Mouse (Mus musculus) thymus, adult 2 months (tissue): ENCODE data around the gene Srgap1. TPM values are rescaled to one million over a fixed set of nuclear protein-coding genes. Genes with fewer than 3 reads are reported as not detected.

ENCODE experiments used
- DNase-seq: peaks from one replicate; pipeline ENCODE4 v3.0.0; 2021
- H3K27ac ChIP-seq: fragments of 200-500 bp; 2 replicates; pipeline ENCODE4 v1.5.1; 2012; ENCODE audit warnings: low read length, control low read depth; ENCODE audit not compliant: control insufficient read depth, insufficient read depth
- H3K27me3 ChIP-seq: fragments of 200-500 bp; 2 replicates; pipeline ENCODE4 v1.6.1; 2012; ENCODE audit warnings: mild to moderate bottlenecking, low read length, moderate library complexity, mixed read lengths; ENCODE audit not compliant: control insufficient read depth, insufficient read depth
- H3K36me3 ChIP-seq: fragments of 200-500 bp; 2 replicates; pipeline ENCODE4 v1.6.1; 2012; ENCODE audit warnings: mild to moderate bottlenecking, low read length, moderate library complexity; ENCODE audit not compliant: control insufficient read depth, insufficient read depth
- H3K4me1 ChIP-seq: fragments of 200-500 bp; replicated peaks from 2 replicates; pipeline ENCODE4 v1.6.1; 2012; ENCODE audit warnings: low read length; ENCODE audit not compliant: control insufficient read depth, insufficient read depth
- H3K4me3 ChIP-seq: fragments of 200-500 bp; 2 replicates; pipeline ENCODE4 v1.5.1; 2012; ENCODE audit warnings: mild to moderate bottlenecking, low read length, control low read depth, moderate library complexity; ENCODE audit not compliant: control insufficient read depth, insufficient read depth
- CTCF ChIP-seq: fragments of 200-500 bp; IDR thresholded peaks from 2 replicates; pipeline ENCODE4 v1.5.1; 2012; ENCODE audit warnings: mild to moderate bottlenecking, control low read depth, low read length, moderate library complexity, borderline replicate concordance; ENCODE audit not compliant: control insufficient read depth, poor library complexity, insufficient read depth; ENCODE audit errors: extremely low read depth
- POLR2A ChIP-seq: fragments of 200-500 bp; IDR thresholded peaks from 2 replicates; pipeline ENCODE4 v1.6.1; 2012; ENCODE audit warnings: mild to moderate bottlenecking, low read length, control low read depth, moderate library complexity; ENCODE audit not compliant: control insufficient read depth, poor library complexity, insufficient read depth; ENCODE audit errors: extremely low read depth
- WGBS: fragments of 180-500 bp; shearing (Covaris S2); methylation state at CpG from one replicate; pipeline ENCODE4 v1.1.7; 2018; 5-methylcytosine and 5-hydroxymethylcytosine counted together
- polyA plus RNA-seq: library from polyadenylated mRNA; depleted of rRNA; stranded (reverse); fragments of >200 nt; gene quantifications from 2 replicates; pipeline ENCODE4 v1.2.3, GENCODE M21; 2012

The Srgap1 gene
- polyA plus RNA-seq, 1 experiment = 1.0 TPM

- Histone ChIP-seq H3K27ac (no peak overlapping the region), H3K4me1 (peaks cover 4% of the 10 kb centered on the region), H3K36me3 (no peaks in the 10 kb centered on the region), H3K4me3 (no peak overlapping the region), H3K27me3 (no peaks in the 10 kb centered on the region)
- WGBS = 60% methylated on average over 2 of the region's 2 CpGs
- TF ChIP-seq POLR2A = no peak
- no peak for TF ChIP-seq CTCF
- DNase-seq = no peak
These were observed 38.8 kb downstream of the Srgap1 start for GRCm38 (mm10) chr10:122008370-122008730.

- DNase-seq = no peak
- H3K36me3 ChIP-seq = no peaks in the 10 kb centered on the region
- H3K4me3 ChIP-seq = no peak overlapping the region
- TF ChIP-seq CTCF (no peak), POLR2A (no peak)
- no peaks in the 10 kb centered on the region for H3K27me3 ChIP-seq
- 87% methylated on average over 5 of the region's 5 CpGs for WGBS
- peaks cover 4% of the 10 kb centered on the region for H3K4me1 ChIP-seq
- no peak overlapping the region for H3K27ac ChIP-seq
These were observed 40.5 kb downstream of the Srgap1 start for GRCm38 (mm10) chr10:122006606-122007005.

- H3K27ac ChIP-seq = no peak overlapping the region
- no peak for TF ChIP-seq CTCF
- 71% methylated on average over 6 of the region's 6 CpGs for WGBS
These were observed 41.0 kb downstream of the Srgap1 start for GRCm38 (mm10) chr10:122006151-122006550.

GRCm38 (mm10) chr10:122005560-122005959, 41.6 kb downstream of the Srgap1 start:
- Histone ChIP-seq H3K4me1 (peaks cover 4% of the 10 kb centered on the region), H3K4me3 (no peak overlapping the region), H3K27me3 (no peaks in the 10 kb centered on the region), H3K27ac (no peak overlapping the region), H3K36me3 (no peaks in the 10 kb centered on the region)
- WGBS = 67% methylated on average over 6 of the region's 6 CpGs
- DNase-seq = no peak
- TF ChIP-seq CTCF (no peak), POLR2A (no peak)

More at GRCm38 (mm10) chr10:122006151-122006550, 41.0 kb downstream of the Srgap1 start:
- Histone ChIP-seq H3K4me3 (no peak overlapping the region), H3K27me3 (no peaks in the 10 kb centered on the region), H3K36me3 (no peaks in the 10 kb centered on the region), H3K4me1 (peaks cover 4% of the 10 kb centered on the region)
- no peak for DNase-seq

GRCm38 (mm10) chr10:122002930-122003329, 44.2 kb downstream of the Srgap1 start:
- Histone ChIP-seq H3K4me3 (no peak overlapping the region), H3K27me3 (no peaks in the 10 kb centered on the region), H3K36me3 (no peaks in the 10 kb centered on the region), H3K4me1 (no peaks in the 10 kb centered on the region), H3K27ac (no peak overlapping the region)
- no peak for TF ChIP-seq POLR2A
- no peak for TF ChIP-seq CTCF
- no peak for DNase-seq
- WGBS = 88% methylated on average over 6 of the region's 6 CpGs

GRCm38 (mm10) chr10:121998806-121999205, 48.3 kb downstream of the Srgap1 start:
- DNase-seq = no peak
- WGBS = 91% methylated on average over 7 of the region's 7 CpGs
- TF ChIP-seq POLR2A (no peak), CTCF (no peak)
- Histone ChIP-seq H3K4me3 (no peak overlapping the region), H3K27me3 (no peaks in the 10 kb centered on the region), H3K4me1 (no peaks in the 10 kb centered on the region), H3K36me3 (no peaks in the 10 kb centered on the region), H3K27ac (no peak overlapping the region)

GRCm38 (mm10) chr10:121996500-121996899, 50.6 kb downstream of the Srgap1 start:
- no peak overlapping the region for H3K4me3 ChIP-seq
- H3K27me3 ChIP-seq = no peaks in the 10 kb centered on the region
- TF ChIP-seq CTCF (no peak), POLR2A (no peak)
- 97% methylated on average over 4 of the region's 4 CpGs for WGBS
- H3K27ac ChIP-seq = no peak overlapping the region
- no peaks in the 10 kb centered on the region for H3K4me1 ChIP-seq
- no peak for DNase-seq
- no peaks in the 10 kb centered on the region for H3K36me3 ChIP-seq
